Mouse (Mus musculus): Measurements from ENCODE around the gene Bax. TPM values are rescaled to one million over a fixed set of nuclear protein-coding genes. Genes with fewer than 3 reads are reported as not detected.

Bax gene
- polyA plus RNA-seq (2015; fragmentation: Nextera tagmentation; extraction: Ambion mirVana), result 253 and 271 TPM in 2 replicates

GRCm38 (mm10) chr7:45466283-45467089, at the start of gene Bax:
Bax (minus strand) TSS chr7:45466898.
- H3K4me2 ChIP-seq, result peak within 1 kb of the TSS; percentile 96
- H3K9ac ChIP-seq, result peak within 1 kb of the TSS; percentile 98
- peak within 1 kb of the TSS; percentile 85 for H3K27ac ChIP-seq
- under 1% methylated on average over 41 of the region's 58 CpGs for WGBS
- H3K4me1 ChIP-seq (replicated peaks), result peaks cover 31% of the 10 kb centered on the region
- H3K27me3 ChIP-seq, result no peaks in the 10 kb centered on the region
- peak within 1 kb of the TSS; percentile 78 for H3K4me3 ChIP-seq
- peaks cover 33% of the 10 kb centered on the region for H3K36me3 ChIP-seq
- no peaks in the 10 kb centered on the region for H3K9me3 ChIP-seq
- peak; percentile 79 for ATAC-seq (ENCODE audit: low FRiP score)

GRCm38 (mm10) chr7:45515436-45515835, 48.7 kb upstream of the Bax start:
- Histone ChIP-seq H3K9ac (no peak overlapping the region), H3K27me3 (no peaks in the 10 kb centered on the region), H3K4me3 (no peak overlapping the region), H3K36me3 (no peaks in the 10 kb centered on the region), H3K4me1 (replicated peaks) (no peaks in the 10 kb centered on the region), H3K4me2 (no peak overlapping the region), H3K9me3 (no peaks in the 10 kb centered on the region), H3K27ac (no peak overlapping the region)
- 28% methylated on average over 16 of the region's 16 CpGs for WGBS
- no peak for ATAC-seq (ENCODE audit: low FRiP score)

GRCm38 (mm10) chr7:45514411-45514810, 47.7 kb upstream of the Bax start:
- Histone ChIP-seq H3K4me2 (no peak overlapping the region), H3K9me3 (no peaks in the 10 kb centered on the region), H3K4me1 (replicated peaks) (peaks cover 4% of the 10 kb centered on the region), H3K36me3 (no peaks in the 10 kb centered on the region), H3K4me3 (no peak overlapping the region), H3K27ac (no peak overlapping the region), H3K9ac (no peak overlapping the region), H3K27me3 (no peaks in the 10 kb centered on the region)
- WGBS, result 88% methylated on average over 7 of the region's 7 CpGs
- ATAC-seq (ENCODE audit: low FRiP score), result no peak

- Histone ChIP-seq H3K4me3 (peak within 1 kb of the TSS; percentile 74), H3K27ac (peak within 1 kb of the TSS; percentile 83), H3K36me3 (peaks cover 27% of the 10 kb centered on the region), H3K4me2 (peak within 1 kb of the TSS; percentile 97), H3K27me3 (no peaks in the 10 kb centered on the region), H3K9ac (peak within 1 kb of the TSS; percentile 88), H3K4me1 (replicated peaks) (peaks cover 18% of the 10 kb centered on the region), H3K9me3 (no peaks in the 10 kb centered on the region)
- ATAC-seq (ENCODE audit: low FRiP score), result peak; percentile 91
- under 1% methylated on average over 44 of the region's 44 CpGs for WGBS
Measured at GRCm38 (mm10) chr7:45509912-45510787, 43.5 kb upstream of the Bax start, which contains the start of gene Nucb1. Nucb1 (minus strand) TSS chr7:45510406.

GRCm38 (mm10) chr7:45509181-45509882, 42.6 kb upstream of the Bax start:
- peak overlapping the region; percentile 74 for H3K4me3 ChIP-seq
- 46% methylated on average over 19 of the region's 19 CpGs for WGBS
- H3K9ac ChIP-seq, result peak overlapping the region; percentile 88
- H3K36me3 ChIP-seq, result peaks cover 32% of the 10 kb centered on the region
- H3K4me1 ChIP-seq (replicated peaks), result peaks cover 18% of the 10 kb centered on the region
- no peaks in the 10 kb centered on the region for H3K9me3 ChIP-seq
- peak overlapping the region; percentile 97 for H3K4me2 ChIP-seq
- no peaks in the 10 kb centered on the region for H3K27me3 ChIP-seq
- H3K27ac ChIP-seq, result 0 out of 2 replicates have a peak overlapping the region, but pooled peaks have one; percentile 83
- peak; percentile 41; the same call in 1 of the 2 replicates for ATAC-seq (ENCODE audit: low FRiP score)

- Histone ChIP-seq H3K4me2 (peak overlapping the region; percentile 97), H3K4me3 (peak overlapping the region; percentile 74), H3K9ac (peak overlapping the region; percentile 88; the same call in 1 of the 2 replicates), H3K27me3 (no peaks in the 10 kb centered on the region), H3K4me1 (replicated peaks) (peaks cover 18% of the 10 kb centered on the region), H3K9me3 (no peaks in the 10 kb centered on the region), H3K27ac (no peak overlapping the region), H3K36me3 (peaks cover 32% of the 10 kb centered on the region)
- ATAC-seq (ENCODE audit: low FRiP score), result no peak
- WGBS, result 85% methylated on average over 6 of the region's 6 CpGs
Measured at GRCm38 (mm10) chr7:45508561-45508960, 41.9 kb upstream of the Bax start.

GRCm38 (mm10) chr7:45507583-45507982, 40.9 kb upstream of the Bax start:
- no peak overlapping the region for H3K27ac ChIP-seq
- no peak overlapping the region for H3K9ac ChIP-seq
- H3K36me3 ChIP-seq, result peaks cover 39% of the 10 kb centered on the region
- H3K27me3 ChIP-seq, result no peaks in the 10 kb centered on the region
- no peak for ATAC-seq (ENCODE audit: low FRiP score)
- no peak overlapping the region for H3K4me3 ChIP-seq
- no peak overlapping the region for H3K4me2 ChIP-seq
- no peaks in the 10 kb centered on the region for H3K9me3 ChIP-seq
- peaks cover 18% of the 10 kb centered on the region for H3K4me1 ChIP-seq (replicated peaks)
- WGBS, result 93% methylated on average over 6 of the region's 6 CpGs

GRCm38 (mm10) chr7:45498427-45498826, 31.7 kb upstream of the Bax start:
- no peak for ATAC-seq (ENCODE audit: low FRiP score)

GRCm38 (mm10) chr7:45494548-45494947, 27.9 kb upstream of the Bax start:
- no peaks in the 10 kb centered on the region for H3K9me3 ChIP-seq
- no peak overlapping the region for H3K27ac ChIP-seq
- H3K4me2 ChIP-seq, result no peak overlapping the region
- 83% methylated on average over 9 of the region's 9 CpGs for WGBS
- peaks cover 76% of the 10 kb centered on the region for H3K36me3 ChIP-seq
- no peaks in the 10 kb centered on the region for H3K27me3 ChIP-seq
- H3K9ac ChIP-seq, result no peak overlapping the region
- ATAC-seq (ENCODE audit: low FRiP score), result no peak
- H3K4me3 ChIP-seq, result no peak overlapping the region
- peaks cover 8% of the 10 kb centered on the region for H3K4me1 ChIP-seq (replicated peaks)

More at GRCm38 (mm10) chr7:45498427-45498826, 31.7 kb upstream of the Bax start:
- Histone ChIP-seq H3K9ac (no peak overlapping the region), H3K9me3 (no peaks in the 10 kb centered on the region), H3K36me3 (peaks cover 95% of the 10 kb centered on the region), H3K4me1 (replicated peaks) (no peaks in the 10 kb centered on the region; the same call in 1 of the 2 replicates), H3K4me2 (no peak overlapping the region), H3K4me3 (no peak overlapping the region), H3K27me3 (no peaks in the 10 kb centered on the region), H3K27ac (no peak overlapping the region)
- 97% methylated on average over 6 of the region's 6 CpGs for WGBS

GRCm38 (mm10) chr7:45492951-45493350, 26.3 kb upstream of the Bax start:
- H3K4me1 ChIP-seq (replicated peaks), result peaks cover 22% of the 10 kb centered on the region
- no peak overlapping the region for H3K4me3 ChIP-seq
- H3K27me3 ChIP-seq, result no peaks in the 10 kb centered on the region
- no peak overlapping the region for H3K9ac ChIP-seq
- no peak overlapping the region for H3K4me2 ChIP-seq
- ATAC-seq (ENCODE audit: low FRiP score), result no peak
- H3K9me3 ChIP-seq, result no peaks in the 10 kb centered on the region
- H3K27ac ChIP-seq, result no peak overlapping the region
- WGBS, result 96% methylated on average over 5 of the region's 5 CpGs
- H3K36me3 ChIP-seq, result peaks cover 60% of the 10 kb centered on the region

- no peak for ATAC-seq (ENCODE audit: low FRiP score)
- Histone ChIP-seq H3K36me3 (peaks cover 54% of the 10 kb centered on the region), H3K4me2 (no peak overlapping the region), H3K9me3 (no peaks in the 10 kb centered on the region), H3K9ac (no peak overlapping the region), H3K4me1 (replicated peaks) (peaks cover 25% of the 10 kb centered on the region), H3K27me3 (no peaks in the 10 kb centered on the region), H3K4me3 (no peak overlapping the region), H3K27ac (no peak overlapping the region)
- WGBS, result 97% methylated on average over 8 of the region's 8 CpGs
Measured at GRCm38 (mm10) chr7:45492225-45492844, 25.6 kb upstream of the Bax start.
